Mouse (Mus musculus): Measurements from ENCODE around the gene Clec9a.
A peak's percentile ranks its signal among the peaks of the same experiment; 100 is the strongest.

Clec9a gene

GRCm38 (mm10) chr6:129408562-129408961 lies at the start of gene Clec9a:
Gene Clec9a (plus strand): TSS chr6:129408862.
- no peak for DNase-seq (ENCODE audit: low spot score)

- DNase-seq (ENCODE audit: low spot score): no peak
Observed at GRCm38 (mm10) chr6:129359515-129359914, 49.1 kb upstream of the Clec9a start.

DNA sequence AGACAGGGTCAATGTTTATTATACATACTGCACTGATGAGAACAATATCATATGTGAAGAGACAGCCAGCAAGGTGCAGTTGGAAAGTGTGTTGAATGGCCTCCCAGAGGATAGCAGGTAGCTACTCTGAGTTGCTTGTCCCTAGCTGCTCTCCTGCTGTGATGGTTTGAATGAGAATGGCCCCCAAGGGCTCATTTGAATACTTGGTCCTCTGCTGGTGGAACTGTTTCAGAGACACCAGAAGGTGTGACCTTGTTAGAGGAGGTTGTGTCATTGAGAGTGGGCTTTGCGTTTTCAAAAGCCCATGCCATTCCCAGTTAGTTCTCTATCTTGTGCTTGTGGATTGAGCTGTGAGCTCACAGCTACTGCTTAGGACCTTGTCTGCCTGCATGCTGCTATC lies 44.7 kb upstream of the Clec9a start:
- no peak for DNase-seq (ENCODE audit: low spot score)

DNA sequence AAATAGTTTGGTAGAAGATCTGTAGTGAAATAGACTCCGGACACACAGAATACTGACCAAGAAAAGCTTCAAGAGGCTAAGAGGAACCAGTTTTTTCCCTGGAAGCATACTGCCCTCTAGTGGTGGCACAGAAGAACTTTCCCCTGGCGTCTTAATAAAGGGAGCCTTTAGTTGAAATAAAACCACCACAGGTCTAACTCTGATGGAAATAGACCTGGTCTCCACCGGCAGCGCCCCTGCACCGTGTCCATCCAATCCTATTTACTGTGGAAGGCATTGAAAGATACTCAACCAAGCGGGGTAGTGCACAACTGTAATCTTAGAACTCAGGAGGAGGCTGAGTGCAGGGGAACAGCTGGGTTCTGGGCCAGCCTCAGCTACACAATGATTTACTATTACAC lies 42.7 kb upstream of the Clec9a start:
- no peak for DNase-seq (ENCODE audit: low spot score)

DNA sequence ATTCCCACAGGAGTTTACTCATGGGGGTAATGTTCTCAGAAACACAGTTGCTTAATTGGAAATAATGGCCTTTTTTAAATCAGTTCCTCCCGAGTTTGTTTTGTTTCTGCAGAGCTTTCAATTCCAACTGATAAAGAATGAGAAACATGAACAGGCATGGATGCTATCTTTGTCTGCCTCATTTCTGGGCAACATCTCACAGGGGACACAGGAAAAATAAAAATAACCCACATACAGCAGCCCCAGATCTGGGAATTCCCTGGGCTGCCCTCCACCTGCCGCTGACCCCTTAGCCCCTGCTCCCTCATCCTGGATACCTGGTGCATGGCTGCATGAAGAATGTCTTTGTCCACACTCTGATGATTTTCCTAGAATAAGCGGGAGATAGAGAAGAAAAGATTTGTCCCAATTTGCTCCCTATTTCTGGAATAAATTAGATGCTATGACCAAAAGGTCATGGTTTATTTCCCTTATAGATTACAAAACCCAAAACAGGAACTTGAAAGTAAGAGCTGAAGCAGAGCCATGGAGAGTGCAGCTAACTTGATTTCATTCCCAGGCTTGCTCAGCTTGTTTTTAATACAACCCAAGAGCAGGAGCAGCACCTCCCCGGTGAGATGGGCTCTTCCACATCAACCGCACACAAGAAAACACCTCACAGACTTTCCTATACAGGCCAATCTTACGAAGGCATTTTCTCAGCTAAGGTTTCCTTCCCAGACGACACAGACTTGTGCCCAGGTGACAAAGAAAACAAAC lies 39.1 kb upstream of the Clec9a start:
- no peak for DNase-seq (ENCODE audit: low spot score)

- DNase-seq (ENCODE audit: low spot score): no peak
Observed at GRCm38 (mm10) chr6:129374937-129375471, 33.7 kb upstream of the Clec9a start.

DNA sequence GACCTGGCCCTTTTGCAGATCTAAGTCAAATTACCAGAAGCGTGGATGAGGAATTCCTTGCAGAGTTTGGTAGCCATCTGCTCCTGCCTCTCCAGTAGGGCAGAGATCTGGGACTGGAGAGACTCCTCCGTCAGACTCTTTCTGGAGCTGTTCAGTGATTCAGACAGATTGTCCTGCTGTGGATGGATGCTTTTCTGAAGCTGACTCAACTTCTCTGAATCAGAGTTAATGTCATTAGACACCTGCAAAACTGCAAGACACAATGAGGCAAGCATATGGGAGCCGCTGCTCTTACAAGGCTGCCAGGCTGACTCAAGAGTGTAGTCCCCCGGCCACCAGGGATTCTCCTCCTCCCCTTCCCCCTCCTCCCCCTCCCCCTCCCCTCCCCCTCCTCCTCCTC lies 28.2 kb upstream of the Clec9a start:
- no peak for DNase-seq (ENCODE audit: low spot score)

DNA sequence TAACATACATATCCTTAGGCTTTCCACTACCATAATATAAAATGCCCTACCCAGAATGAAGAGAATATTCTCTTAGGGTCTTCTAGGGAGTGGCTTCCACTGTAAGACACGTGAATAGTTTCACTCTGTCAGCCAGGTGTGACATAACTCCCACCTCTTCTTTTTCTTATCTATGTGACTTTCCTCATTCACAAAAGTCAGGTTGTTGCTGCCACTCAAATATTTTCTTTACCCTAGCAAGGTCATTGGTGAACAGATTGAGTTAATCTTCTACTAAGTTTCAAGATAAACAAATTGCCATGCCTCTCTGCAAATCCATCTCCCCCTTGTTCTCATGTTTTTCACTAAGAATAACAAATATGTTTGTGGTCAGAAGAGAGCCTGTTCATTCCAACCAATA lies 26.9 kb upstream of the Clec9a start:
- no peak for DNase-seq (ENCODE audit: low spot score)

GRCm38 (mm10) chr6:129383466-129383865 lies 25.2 kb upstream of the Clec9a start:
- DNase-seq (ENCODE audit: low spot score): no peak

DNA sequence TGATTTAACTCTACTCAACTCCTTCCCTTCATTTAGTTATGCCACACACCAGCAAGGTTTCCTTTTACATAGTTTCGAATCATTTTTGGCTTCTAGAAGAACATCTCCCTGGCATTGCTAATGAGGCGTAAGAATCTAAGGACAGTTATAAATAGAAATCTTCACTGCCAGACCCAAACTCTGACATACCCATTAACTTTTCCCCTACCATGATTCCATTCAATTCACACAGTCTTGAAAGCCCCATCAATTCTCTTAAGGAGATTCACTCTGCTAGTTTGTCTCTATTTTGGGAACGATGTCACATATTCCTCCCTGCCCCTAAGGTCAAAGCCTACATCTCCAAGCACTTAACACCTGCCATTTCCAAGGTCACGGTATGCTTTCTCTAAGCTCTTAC lies 23.7 kb upstream of the Clec9a start:
- DNase-seq (ENCODE audit: low spot score): no peak

GRCm38 (mm10) chr6:129385774-129386173 lies 22.9 kb upstream of the Clec9a start, which contains the start of gene Clec12b:
Gene Clec12b (minus strand): TSS chr6:129385874.
- no peak for DNase-seq (ENCODE audit: low spot score)

DNA sequence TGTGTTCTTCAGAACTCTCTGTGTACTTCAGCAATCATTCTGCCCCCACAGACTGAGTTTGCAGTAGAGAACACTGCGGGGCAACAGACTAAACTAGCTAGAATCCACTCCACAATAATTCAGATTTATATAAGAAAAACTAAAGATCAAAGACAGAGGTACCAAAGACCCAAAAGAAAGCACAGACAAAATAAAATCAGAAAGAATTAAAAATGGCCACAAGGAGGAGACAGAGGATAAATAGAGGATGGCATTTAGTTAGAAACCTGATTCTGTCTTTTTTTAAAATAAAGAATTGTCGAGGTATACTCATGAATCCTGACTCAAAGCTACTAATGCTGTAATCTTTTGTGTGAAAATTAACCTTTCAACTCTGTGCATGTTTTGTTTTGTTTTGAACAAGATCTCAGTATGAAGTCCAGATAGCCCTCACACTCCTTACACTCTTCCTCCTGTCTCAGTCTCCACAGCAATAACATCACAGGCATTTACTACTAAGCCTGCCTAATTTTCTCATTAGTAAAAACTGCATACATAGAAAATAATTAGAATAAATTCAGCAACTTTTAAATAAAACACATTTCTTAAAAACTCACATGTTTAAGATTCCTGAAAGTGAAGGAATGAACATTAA lies 15.5 kb upstream of the Clec9a start:
- DNase-seq (ENCODE audit: low spot score): no peak

DNA sequence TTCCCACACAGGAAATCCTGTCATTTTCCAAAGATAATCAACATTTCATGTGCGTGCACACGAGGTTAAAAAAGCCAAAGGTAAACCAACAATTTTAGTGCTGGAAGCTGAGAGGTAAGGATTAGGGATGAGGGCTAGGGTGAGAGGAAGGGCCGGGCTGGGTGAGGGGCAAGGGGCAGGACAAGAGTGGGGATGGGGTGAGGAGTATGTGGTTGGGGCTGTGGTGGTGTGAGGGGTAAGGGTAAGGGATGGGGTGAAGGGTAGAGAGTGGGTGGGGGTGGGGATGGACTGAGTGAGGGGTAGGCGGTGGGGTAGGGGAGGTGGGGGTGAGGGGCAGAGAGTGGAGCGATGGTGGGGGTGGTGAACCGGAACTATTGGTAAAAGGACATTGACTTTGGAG lies 14.9 kb upstream of the Clec9a start:
- no peak for DNase-seq (ENCODE audit: low spot score)

DNA sequence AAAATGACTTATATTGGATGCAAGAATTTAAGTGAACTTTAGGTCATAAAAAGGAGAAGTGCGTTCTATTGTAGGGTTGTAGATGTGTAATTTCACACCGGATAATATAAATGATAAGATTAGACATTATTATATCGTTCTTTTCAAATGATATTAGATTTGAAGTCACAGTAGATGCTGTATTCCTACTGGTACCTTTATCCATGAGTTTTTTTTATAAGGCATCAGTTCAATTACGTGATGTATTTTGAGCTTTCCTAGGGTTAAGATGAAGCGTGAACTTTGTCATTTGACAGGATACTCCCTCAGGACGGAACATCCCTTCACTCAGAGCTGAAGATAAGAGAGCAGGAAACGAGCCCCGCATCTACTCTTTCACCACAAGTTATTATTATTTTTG lies 11.7 kb upstream of the Clec9a start, which contains the start of gene Clec1b:
Clec1b (plus strand) TSS at position 301 of the 400 bp plus-strand sequence.
- DNase-seq (ENCODE audit: low spot score): no peak

GRCm38 (mm10) chr6:129399945-129400344 lies 8.7 kb upstream of the Clec9a start:
- DNase-seq (ENCODE audit: low spot score): no peak

DNA sequence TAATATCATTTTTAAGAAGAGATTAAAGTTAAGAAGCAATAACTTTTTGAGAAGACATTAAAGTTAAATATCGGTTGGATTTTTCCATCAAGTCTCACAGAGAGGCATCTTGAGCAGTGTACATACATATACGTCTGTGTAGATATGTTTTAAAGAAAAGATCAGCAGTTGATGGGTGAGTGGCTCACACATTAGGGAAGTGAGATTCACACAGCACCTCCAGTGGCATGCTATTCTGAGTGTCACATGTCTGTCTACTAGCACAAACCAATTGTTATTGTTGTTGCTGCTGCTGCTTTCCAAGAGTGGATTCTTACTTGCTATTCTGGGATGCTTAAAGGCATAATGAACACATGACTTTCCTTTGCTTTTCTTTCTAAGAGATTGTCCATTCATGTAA lies 6.3 kb upstream of the Clec9a start:
- no peak for DNase-seq (ENCODE audit: low spot score)

DNA sequence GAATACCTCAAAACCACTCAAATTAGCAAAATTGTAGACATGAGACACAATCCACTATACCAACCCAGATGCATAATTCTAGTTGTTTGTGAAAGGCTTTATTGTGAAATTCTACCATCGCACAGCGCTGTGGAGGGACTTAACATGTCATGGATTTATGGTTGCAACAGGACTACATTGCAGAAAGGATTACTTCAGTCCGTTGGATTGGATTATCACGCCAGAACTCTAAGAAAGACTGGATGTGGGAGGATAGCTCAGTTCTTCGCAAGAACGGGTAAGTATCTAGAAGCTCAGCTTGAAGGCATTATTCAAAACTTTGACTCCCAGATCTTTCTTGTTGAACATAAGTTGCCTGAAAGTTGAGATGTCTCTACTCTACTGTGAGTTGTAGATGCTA lies 5.3 kb upstream of the Clec9a start:
- no peak for DNase-seq (ENCODE audit: low spot score)

DNA sequence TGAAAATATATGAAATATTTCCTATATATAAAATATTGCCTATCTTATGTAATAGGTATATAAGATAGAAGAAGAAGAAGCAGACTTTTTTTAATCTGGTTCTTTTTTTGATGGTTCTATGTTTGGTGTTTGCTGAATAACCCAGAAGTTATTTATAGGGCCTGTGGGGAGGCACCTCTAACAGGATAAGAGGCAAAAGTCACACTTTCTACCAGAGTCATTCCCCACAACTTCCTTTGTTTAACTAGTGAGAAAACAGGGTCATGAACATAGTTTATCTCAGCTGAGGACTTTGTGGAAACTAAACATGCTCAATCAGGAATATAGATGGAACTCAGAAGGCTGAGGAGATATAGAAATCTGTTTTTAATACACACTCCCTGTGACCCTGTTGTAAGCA lies 2.7 kb upstream of the Clec9a start:
- no peak for DNase-seq (ENCODE audit: low spot score)

DNA sequence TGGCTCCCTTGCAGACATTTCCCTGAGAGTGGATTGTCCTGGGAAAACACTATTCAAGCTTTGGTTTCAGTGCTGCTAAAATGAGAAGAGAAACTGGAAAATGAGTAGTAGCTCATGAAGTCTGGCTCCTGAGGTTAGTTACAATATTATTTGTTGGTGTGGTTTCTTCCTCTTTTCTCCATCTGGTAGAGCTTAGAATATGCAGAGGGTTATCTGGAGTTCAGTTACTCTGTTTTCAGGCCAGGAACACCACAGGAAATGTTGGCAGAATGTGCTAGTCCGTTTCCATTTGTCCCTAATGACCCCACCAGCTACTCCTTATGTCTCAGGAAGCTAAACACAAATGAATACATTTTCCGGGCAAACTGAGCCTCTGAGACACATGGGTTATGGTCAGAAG lies 1.3 kb upstream of the Clec9a start:
- DNase-seq (ENCODE audit: low spot score): no peak

DNA sequence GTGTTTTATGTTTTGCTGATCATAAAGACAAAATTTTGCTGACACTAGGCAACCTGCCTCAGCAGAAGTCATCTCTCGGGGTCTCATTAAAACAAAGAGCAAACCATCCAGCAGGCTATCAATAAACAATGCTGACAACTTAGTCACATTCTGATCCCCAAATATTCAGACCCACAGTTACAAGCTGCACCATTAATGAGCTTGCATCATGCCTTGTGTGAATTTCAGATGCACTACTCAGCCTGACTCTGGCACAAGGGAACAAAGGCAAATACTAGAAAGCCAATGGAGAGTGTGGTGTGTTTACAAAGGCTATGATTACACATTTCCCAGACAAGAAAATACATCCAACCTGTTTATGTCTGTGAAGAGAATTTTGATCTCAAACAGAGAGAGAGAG lies 5.5 kb downstream of the Clec9a start:
- no peak for DNase-seq (ENCODE audit: low spot score)

GRCm38 (mm10) chr6:129422311-129422710 lies 13.6 kb downstream of the Clec9a start:
- no peak for DNase-seq (ENCODE audit: low spot score)

DNA sequence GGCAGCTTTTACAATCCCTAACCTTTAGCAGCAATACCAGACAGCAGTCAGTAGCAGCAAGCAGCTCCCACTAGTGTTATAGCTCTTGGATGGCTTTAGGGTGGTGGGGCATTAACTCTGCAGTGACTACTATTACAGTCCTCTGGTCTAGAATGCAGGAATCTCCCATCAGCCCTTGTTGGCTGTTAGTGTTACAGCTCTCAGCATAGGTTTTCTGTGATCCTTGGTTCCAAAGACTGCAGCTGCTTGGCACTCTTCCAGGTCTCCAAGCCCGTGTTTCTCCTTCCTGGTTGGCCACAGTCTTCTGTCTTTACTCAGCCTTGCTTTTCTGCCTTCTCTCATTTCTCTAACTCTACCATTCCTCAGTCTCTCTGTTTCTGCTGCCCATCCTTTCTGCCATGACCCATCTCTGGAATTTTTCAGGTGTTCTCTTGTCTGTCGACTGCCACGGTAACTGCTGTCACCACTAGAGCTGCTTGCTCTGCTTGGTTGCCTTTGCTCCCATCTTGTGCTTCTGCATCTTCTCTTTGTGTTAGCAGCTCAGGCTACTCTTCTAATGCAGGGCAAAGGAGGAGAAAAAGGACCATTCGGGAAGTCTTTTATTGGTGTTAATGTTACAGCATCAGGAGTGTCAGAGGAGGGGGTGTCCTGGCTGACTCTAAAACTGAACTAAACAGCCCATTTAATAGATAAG lies 14.5 kb downstream of the Clec9a start:
- DNase-seq (ENCODE audit: low spot score): no peak

DNA sequence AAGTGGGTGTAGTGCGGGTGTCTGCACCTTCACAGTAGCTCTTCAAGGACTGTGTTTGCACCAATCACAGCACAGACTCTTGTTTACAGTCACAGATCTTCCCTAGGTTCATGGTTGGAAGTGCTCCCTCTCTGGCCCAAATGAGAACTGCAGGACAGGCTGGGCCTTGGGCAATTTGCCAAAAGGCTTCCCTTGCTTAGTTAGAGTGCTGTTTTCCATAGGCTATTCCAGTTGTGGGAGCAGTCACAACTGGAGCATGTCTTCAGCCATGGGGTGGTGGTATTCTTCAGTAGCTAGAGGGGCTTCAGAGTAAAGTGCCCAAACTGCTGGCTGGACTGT lies 15.0 kb downstream of the Clec9a start:
- peak; percentile 87 for DNase-seq (ENCODE audit: low spot score)

Data from layer of hippocampus, adult 9-10 months (tissue).